Mouse (Mus musculus) cerebellum, adult 2 months (tissue): ENCODE measurements at regions not wholly inside any gene's neighbourhood (a gene's known extent, or its start where the extent isn't known, plus 50 kb on each side); places are given as distances from the start of the nearest gene placed in this dataset.

Experiments used
- DNase-seq, 2 experiments: peaks; one replicate each; pipeline ENCODE4 v3.0.0; 2021
- H3K27ac ChIP-seq: fragments of 200-500 bp; 2 replicates; pipeline ENCODE4 v1.5.1; 2012; ENCODE audit warnings: low read length, control low read depth, inconsistent platforms; ENCODE audit not compliant: insufficient read depth
- H3K27me3 ChIP-seq: fragments of 200-500 bp; 2 replicates; pipeline ENCODE4 v1.6.1; 2012; ENCODE audit warnings: inconsistent platforms, mild to moderate bottlenecking, low read length, moderate library complexity; ENCODE audit not compliant: control insufficient read depth, insufficient read depth
- H3K4me1 ChIP-seq: fragments of 200-500 bp; 2 replicates; pipeline ENCODE4 v1.6.1; 2011; ENCODE audit warnings: low read length; ENCODE audit not compliant: control insufficient read depth, insufficient read depth
- H3K4me3 ChIP-seq: fragments of 200-500 bp; replicated peaks from 2 replicates; pipeline ENCODE3; 2011; ENCODE audit warnings: mild to moderate bottlenecking, low read depth, low read length, control low read depth; ENCODE audit not compliant: insufficient read depth
- CTCF ChIP-seq: fragments of 200-500 bp; IDR thresholded peaks from 2 replicates; pipeline ENCODE4 v1.5.1; 2011; ENCODE audit warnings: low read depth, mild to moderate bottlenecking, control low read depth, low read length, moderate library complexity, borderline replicate concordance; ENCODE audit not compliant: insufficient read depth
- POLR2A ChIP-seq: fragments of 200-500 bp; IDR thresholded peaks from 2 replicates; pipeline ENCODE4 v1.6.1; 2011; ENCODE audit warnings: low read length, control low read depth, borderline replicate concordance; ENCODE audit not compliant: insufficient read depth
- whole genome bisulfite sequencing: fragments of 180-500 bp; shearing (Covaris S2); methylation state at CpG from one replicate; pipeline ENCODE4 v1.1.7; 2018; 5-methylcytosine and 5-hydroxymethylcytosine counted together

GRCm38 (mm10) chr10:44625521-44625920, 97.2 kb upstream of the Prdm1 start:
- Histone ChIP-seq H3K27me3 (no peaks in the 10 kb centered on the region), H3K27ac (no peak overlapping the region), H3K4me1 (no peaks in the 10 kb centered on the region), H3K4me3 (no peak overlapping the region)
- no peak for DNase-seq
- WGBS = 85% methylated on average over 4 of the region's 4 CpGs
- TF ChIP-seq POLR2A = no peak
- no peak for TF ChIP-seq CTCF

GRCm38 (mm10) chr10:44615586-44615985, 87.3 kb upstream of the Prdm1 start:
- no peaks in the 10 kb centered on the region for H3K27me3 ChIP-seq
- DNase-seq = no peak
- WGBS = 57% methylated on average over 1 of the region's 1 CpGs

GRCm38 (mm10) chr10:44612571-44612970, 84.3 kb upstream of the Prdm1 start:
- no peaks in the 10 kb centered on the region for H3K4me1 ChIP-seq
- DNase-seq = no peak
- H3K27me3 ChIP-seq = no peaks in the 10 kb centered on the region
- TF ChIP-seq CTCF (no peak), POLR2A (no peak)
- 93% methylated on average over 7 of the region's 7 CpGs for WGBS
- H3K27ac ChIP-seq = no peak overlapping the region
- H3K4me3 ChIP-seq = no peak overlapping the region

More at GRCm38 (mm10) chr10:44615586-44615985, 87.3 kb upstream of the Prdm1 start:
- TF ChIP-seq CTCF (no peak), POLR2A (no peak)
- H3K4me1 ChIP-seq = no peaks in the 10 kb centered on the region
- no peak overlapping the region for H3K4me3 ChIP-seq
- no peak overlapping the region for H3K27ac ChIP-seq

GRCm38 (mm10) chr10:44611399-44611798, 83.1 kb upstream of the Prdm1 start:
- no peaks in the 10 kb centered on the region for H3K27me3 ChIP-seq
- H3K27ac ChIP-seq = no peak overlapping the region
- WGBS = 74% methylated on average over 5 of the region's 5 CpGs
- H3K4me3 ChIP-seq = no peak overlapping the region
- DNase-seq = no peak
- no peaks in the 10 kb centered on the region for H3K4me1 ChIP-seq
- no peak for TF ChIP-seq POLR2A
- TF ChIP-seq CTCF = no peak

- H3K4me3 ChIP-seq = no peak overlapping the region
- no peaks in the 10 kb centered on the region for H3K27me3 ChIP-seq
- TF ChIP-seq CTCF (no peak), POLR2A (no peak)
- H3K27ac ChIP-seq = no peak overlapping the region
- 85% methylated on average over 6 of the region's 6 CpGs for WGBS
- no peak for DNase-seq
- H3K4me1 ChIP-seq = no peaks in the 10 kb centered on the region
Observed at GRCm38 (mm10) chr10:44609187-44609586, 80.9 kb upstream of the Prdm1 start.

- 57% methylated on average over 5 of the region's 5 CpGs for WGBS
- H3K27me3 ChIP-seq = no peaks in the 10 kb centered on the region
Observed at GRCm38 (mm10) chr10:44607334-44607851, 79.1 kb upstream of the Prdm1 start.

GRCm38 (mm10) chr10:44604512-44604911, 76.2 kb upstream of the Prdm1 start:
- Histone ChIP-seq H3K27me3 (no peaks in the 10 kb centered on the region; the same call in 1 of the 2 replicates), H3K27ac (no peak overlapping the region), H3K4me3 (no peak overlapping the region), H3K4me1 (no peaks in the 10 kb centered on the region)
- WGBS = 93% methylated on average over 11 of the region's 11 CpGs
- DNase-seq = no peak
- no peak for TF ChIP-seq CTCF
- no peak for TF ChIP-seq POLR2A

More at GRCm38 (mm10) chr10:44607334-44607851, 79.1 kb upstream of the Prdm1 start:
- Histone ChIP-seq H3K27ac (no peak overlapping the region), H3K4me1 (no peaks in the 10 kb centered on the region), H3K4me3 (no peak overlapping the region)
- no peak for TF ChIP-seq CTCF
- TF ChIP-seq POLR2A = no peak
- no peak for DNase-seq

GRCm38 (mm10) chr10:44603461-44603860, 75.2 kb upstream of the Prdm1 start:
- Histone ChIP-seq H3K4me1 (no peaks in the 10 kb centered on the region), H3K4me3 (no peak overlapping the region), H3K27me3 (no peaks in the 10 kb centered on the region; the same call in 1 of the 2 replicates), H3K27ac (no peak overlapping the region)
- DNase-seq = no peak
- no peak for TF ChIP-seq POLR2A
- TF ChIP-seq CTCF = no peak
- 71% methylated on average over 5 of the region's 5 CpGs for WGBS
